Mouse (Mus musculus) spleen, postnatal 36 days (tissue): ENCODE data around the gene Dnah3.

Experiments
- DNase-seq, 2 experiments: peaks; one replicate each; pipeline ENCODE4 v3.0.0; 2022; ENCODE audit warnings: low spot score in 2 of 2, mixed read lengths in 1 of 2

Gene Dnah3

DNA sequence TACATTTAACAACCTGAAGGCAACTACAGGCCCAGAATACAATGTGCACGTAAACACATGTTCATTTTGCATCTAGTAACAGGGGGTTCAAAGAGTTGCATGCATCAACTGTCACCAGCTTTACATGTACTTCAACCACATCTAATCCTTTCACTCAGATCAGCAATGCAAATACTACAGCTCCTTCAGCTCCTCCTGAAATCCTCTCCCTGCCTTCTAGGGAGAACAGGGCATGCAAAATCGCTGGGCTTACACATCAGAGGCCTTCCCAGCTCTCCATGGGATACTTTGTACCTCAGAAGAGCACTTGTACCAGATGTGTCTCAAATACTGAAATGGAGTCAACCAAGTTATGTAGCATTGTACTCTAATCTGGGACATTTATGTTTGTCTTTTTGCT is 222.0 kb downstream of the Dnah3 start:
- no peak for DNase-seq
